Mouse (Mus musculus): ENCODE measurements around the gene Ache. TPM values are rescaled to one million over a fixed set of nuclear protein-coding genes. Genes with fewer than 3 reads are reported as not detected.

Gene Ache
- total RNA-seq, 1 experiment from 2014 or later, result 0.47 TPM

Other genes with a start within 250 kb of the Ache start
- 9.2 and 16.7 TPM in 2 replicates for gene Ap1s1, start 241.4 kb upstream of the Ache start, total RNA-seq (2017)
- gene Serpine1, start 215.3 kb upstream of the Ache start, total RNA-seq (2017), result not detected in 2 replicates
- gene Trim56, start 171.3 kb upstream of the Ache start, total RNA-seq (2017), result 69.9 and 79.3 TPM in 2 replicates
- not detected in 2 replicates for gene Muc3, start 138.2 kb upstream of the Ache start, total RNA-seq (2017)
- 0.58 and 2.3 TPM in 2 replicates for gene Muc3a, start 75.1 kb upstream of the Ache start, total RNA-seq (2017)
- gene Ufsp1, start 7.1 kb downstream of the Ache start, total RNA-seq (2017), result 3.8 and 4.2 TPM in 2 replicates
- 326 and 333 TPM in 2 replicates for gene Srrt, start 20.2 kb downstream of the Ache start, total RNA-seq (2017)
- gene Trip6, start 26.9 kb downstream of the Ache start, total RNA-seq (2017), result 5.5 and 7.1 TPM in 2 replicates
- gene Slc12a9, start 46.1 kb downstream of the Ache start, total RNA-seq (2017), result 38.5 and 44.8 TPM in 2 replicates
- not detected in 2 replicates for gene Ephb4, start 62.6 kb downstream of the Ache start, total RNA-seq (2017)
- gene Zan, start 189.5 kb downstream of the Ache start, total RNA-seq (2017), result not detected in 2 replicates
- gene Pop7, start 215.0 kb downstream of the Ache start, total RNA-seq (2017), result 16.0 and 20.0 TPM in 2 replicates
- 32.0 and 37.7 TPM in 2 replicates for gene Gigyf1, start 231.0 kb downstream of the Ache start, total RNA-seq (2017)
- not detected in 2 replicates for gene Epo, start 245.7 kb downstream of the Ache start, total RNA-seq (2017)
- gene Gnb2, start 246.0 kb downstream of the Ache start, total RNA-seq (2017), result 428 and 434 TPM in 2 replicates

All from neutrophil, adult 5-6 weeks (primary cell).